Mouse (Mus musculus): ENCODE data around the gene Dapk2. TPM values are rescaled to one million over a fixed set of nuclear protein-coding genes. Genes with fewer than 3 reads are reported as not detected.

Gene Dapk2
- polyA plus RNA-seq, 1 experiment, result 7.0 TPM

GRCm38 (mm10) chr9:66184572-66184971 lies 26.5 kb downstream of the Dapk2 start:
- no peak for DNase-seq (ENCODE audit: low spot score)

GRCm38 (mm10) chr9:66186426-66186825 lies 28.4 kb downstream of the Dapk2 start:
- no peak for DNase-seq (ENCODE audit: low spot score)

DNA sequence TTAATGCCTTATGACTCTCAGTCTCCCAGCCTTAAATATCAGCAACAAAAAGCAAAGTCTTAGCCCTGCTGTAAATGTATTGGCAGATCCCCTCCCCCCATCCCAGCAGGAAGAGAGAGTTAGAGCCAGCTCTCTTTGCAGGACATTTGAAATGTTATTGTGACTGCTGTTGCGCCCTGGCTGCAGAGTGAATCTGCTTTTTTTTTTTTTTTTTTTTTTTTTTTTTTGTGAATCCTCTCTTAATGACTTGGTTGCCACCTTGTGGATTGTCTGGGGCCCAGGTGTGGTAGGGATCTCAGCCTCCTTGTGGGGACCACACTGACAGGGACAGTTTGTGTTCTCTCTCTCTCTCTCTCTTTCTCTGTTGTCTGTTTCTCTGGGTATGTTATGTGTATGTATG lies 31.0 kb downstream of the Dapk2 start:
- DNase-seq (ENCODE audit: low spot score), result no peak

- DNase-seq (ENCODE audit: low spot score), result no peak
Observed at GRCm38 (mm10) chr9:66194003-66194402, 36.0 kb downstream of the Dapk2 start.

DNA sequence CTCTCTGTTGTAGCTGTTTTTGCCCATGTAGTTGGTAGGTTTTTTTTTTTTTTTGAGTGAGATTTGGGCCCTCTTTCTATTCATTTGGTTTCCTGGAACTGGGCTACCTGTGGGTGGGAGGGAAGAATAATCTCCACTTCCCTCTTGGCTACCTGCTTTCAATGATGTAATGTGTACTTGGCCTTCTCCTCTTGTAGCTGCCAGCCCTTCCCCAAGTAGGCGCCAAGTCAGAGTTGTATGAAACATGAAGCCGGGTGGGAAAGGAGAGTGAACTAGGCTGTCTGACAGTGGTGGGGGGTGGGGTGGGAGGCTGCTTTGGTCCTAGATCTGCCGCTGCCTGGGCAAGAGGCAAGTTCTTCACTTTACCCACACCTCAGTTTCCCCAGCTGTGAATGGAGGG lies 38.5 kb downstream of the Dapk2 start:
- no peak for DNase-seq (ENCODE audit: low spot score)

DNA sequence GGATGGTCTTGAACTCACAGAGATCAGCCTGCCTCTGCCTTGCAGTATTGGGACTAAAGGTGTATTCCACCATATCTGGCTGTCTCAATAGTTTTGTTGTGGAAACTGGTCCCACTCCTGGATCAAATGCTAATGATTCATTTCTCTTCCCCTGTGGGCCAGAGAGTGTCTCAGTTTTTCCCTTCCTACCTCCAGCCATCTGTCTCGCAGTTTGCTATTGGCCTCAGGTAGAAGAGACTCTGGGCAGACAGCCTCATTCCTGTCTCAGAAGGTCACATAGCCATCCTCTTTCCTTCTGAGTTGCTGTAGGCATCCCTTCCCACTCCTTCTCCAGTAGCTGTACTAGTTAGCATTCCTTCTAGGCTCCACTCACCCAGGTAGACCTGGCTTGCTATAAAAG lies 40.5 kb downstream of the Dapk2 start:
- no peak for DNase-seq (ENCODE audit: low spot score)

DNA sequence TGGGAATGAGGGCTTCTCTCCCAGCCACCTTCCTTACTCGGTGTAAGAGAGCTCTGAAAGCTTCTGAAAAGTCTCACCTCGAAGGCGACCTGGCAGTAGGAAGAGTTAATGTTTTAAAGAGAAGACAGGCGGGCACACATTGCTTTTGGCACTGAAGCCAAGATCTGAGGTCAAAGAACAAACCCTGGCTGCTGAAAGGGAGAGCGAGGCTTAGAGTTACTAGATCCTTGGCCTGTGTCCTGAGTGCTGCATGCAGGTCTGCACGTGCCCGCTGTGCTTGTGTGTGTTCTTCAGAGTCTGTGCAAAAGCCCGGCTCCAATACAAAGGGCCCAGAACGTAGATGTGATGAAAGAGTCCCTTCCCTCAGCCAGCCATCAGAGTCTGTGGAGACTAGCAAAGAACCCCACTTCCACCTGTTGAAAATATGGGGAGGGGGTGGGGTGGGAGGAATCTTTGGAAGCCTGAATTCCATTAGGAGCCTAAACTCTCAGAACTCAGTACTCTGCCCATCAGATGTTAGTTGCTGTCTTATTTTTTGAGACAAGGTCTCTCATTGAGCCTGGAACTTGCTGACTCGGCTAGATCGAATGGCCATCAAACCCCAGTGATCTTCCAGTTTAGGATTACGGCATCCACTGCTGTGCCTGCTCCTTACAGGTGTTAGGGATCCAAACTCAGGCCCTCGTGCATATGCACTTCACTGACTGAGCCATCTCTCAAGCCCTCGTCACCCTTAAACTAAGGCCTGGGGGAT lies 41.8 kb downstream of the Dapk2 start:
- DNase-seq (ENCODE audit: low spot score), result no peak

- DNase-seq (ENCODE audit: low spot score), result no peak
Observed at GRCm38 (mm10) chr9:66200411-66200789, 42.4 kb downstream of the Dapk2 start.

GRCm38 (mm10) chr9:66201665-66202064 lies 43.6 kb downstream of the Dapk2 start:
- no peak for DNase-seq (ENCODE audit: low spot score)

GRCm38 (mm10) chr9:66202463-66202862 lies 44.4 kb downstream of the Dapk2 start:
- DNase-seq (ENCODE audit: low spot score), result no peak

DNA sequence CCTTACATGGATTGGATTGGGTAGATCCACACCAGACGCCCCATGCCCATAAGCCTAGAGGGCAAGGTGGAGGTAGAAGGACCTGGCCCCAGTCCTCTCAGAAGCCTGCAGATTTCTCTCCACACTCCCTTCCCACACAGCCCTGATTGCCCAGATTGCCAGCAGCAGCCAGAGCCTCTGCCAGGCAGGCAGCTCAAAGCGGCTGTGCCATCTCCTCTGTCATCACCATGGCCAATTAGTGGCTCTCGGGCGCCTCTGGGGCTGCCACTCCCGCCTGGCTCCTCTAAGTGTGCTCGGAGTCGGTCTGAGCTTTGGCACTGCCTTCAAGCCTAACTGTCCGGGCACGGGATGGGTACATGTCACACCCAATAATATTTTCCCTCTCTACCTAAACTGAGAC lies 47.7 kb downstream of the Dapk2 start:
- DNase-seq (ENCODE audit: low spot score), result no peak

DNA sequence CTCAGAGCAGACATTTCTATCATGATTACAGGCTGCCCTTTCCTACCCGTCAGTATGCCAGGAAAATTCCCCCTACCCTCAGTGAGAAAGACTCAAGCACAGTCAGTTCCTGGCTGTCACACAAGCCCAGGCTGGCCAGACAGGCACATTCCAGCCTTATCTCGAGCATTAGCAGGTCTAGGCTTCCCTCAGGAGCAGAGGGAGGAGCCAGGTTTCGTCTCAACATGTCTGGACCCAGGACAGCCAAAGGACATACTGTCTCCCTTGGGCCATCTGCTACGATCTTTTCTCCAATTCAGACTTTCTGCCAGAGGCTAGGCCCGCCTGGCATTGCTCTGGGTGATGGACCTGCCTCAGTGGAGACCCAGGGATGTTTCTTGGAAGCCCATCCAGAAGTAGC lies 48.8 kb downstream of the Dapk2 start:
- DNase-seq (ENCODE audit: low spot score), result peak; percentile 38

GRCm38 (mm10) chr9:66211420-66211819 lies 53.4 kb downstream of the Dapk2 start:
- DNase-seq (ENCODE audit: low spot score), result no peak

DNA sequence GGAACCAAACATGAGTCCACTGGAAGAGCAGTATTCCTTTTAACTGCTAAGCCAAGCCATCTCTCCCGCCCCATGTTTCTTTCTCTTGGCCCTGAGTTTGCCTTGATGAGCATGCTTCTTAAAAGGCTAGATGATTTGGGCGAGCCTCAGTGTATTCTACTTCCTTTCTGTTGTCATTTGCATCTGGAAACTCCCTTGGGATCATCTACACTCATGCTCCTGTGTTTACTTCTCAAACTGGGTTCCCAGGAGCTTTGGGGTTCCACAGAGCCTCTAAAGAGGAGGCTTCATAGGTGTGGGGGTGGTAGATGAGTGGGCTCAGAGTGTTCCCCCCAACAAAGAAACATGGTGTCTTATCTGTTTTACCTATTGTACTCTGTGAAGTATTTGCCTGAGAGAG lies 54.1 kb downstream of the Dapk2 start:
- no peak for DNase-seq (ENCODE audit: low spot score)

GRCm38 (mm10) chr9:66212802-66213201 lies 54.8 kb downstream of the Dapk2 start:
- DNase-seq (ENCODE audit: low spot score), result no peak

- DNase-seq (ENCODE audit: low spot score), result no peak
Observed at GRCm38 (mm10) chr9:66213386-66214032, 55.5 kb downstream of the Dapk2 start.

DNA sequence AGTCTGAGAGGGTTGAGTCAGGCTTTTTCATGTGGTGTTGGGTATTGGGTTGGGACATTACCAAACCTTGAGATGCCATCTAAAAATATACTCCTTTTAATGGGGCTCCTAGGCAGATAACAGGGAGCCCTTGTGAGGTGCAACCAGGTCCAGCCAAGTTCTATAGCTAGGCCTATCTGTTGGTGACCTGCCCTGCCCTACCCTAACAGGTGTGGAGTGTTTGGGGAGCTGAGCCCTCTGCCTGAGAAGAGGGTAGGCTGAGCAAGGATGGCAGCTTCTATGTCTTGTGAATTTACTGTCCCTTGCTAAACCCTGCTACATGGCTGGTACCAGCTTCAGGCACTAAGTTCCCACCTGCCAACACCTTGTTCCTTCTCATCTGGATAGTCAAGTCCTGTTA lies 57.5 kb downstream of the Dapk2 start:
- DNase-seq (ENCODE audit: low spot score), result no peak

GRCm38 (mm10) chr9:66217970-66218369 lies 59.9 kb downstream of the Dapk2 start:
- no peak for DNase-seq (ENCODE audit: low spot score)

GRCm38 (mm10) chr9:66218917-66219725 lies 61.1 kb downstream of the Dapk2 start:
- no peak for DNase-seq (ENCODE audit: low spot score)

DNA sequence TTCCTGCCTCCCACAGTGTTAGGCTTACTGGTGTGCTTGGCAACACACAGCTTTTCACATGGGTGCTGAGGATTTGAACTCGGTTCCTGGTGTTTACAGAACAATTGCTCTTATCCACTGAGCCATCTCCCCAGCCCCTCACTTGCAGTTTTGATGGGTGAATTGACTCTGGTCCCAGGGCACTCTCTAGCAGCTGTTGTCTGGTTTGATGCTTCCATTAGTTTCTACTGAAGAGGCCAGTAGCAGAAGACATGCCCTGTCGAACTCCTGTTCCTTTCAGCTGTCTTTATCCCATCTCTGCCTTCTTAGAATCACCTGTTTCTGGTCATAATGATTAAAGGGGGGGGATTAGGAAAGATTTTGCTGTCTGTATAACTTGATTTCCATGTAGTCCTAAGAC lies 65.8 kb downstream of the Dapk2 start:
- no peak for DNase-seq (ENCODE audit: low spot score)

- no peak for DNase-seq (ENCODE audit: low spot score)
Observed at GRCm38 (mm10) chr9:66225737-66226485, 67.9 kb downstream of the Dapk2 start.

Data from urinary bladder, adult 2 months (tissue).